Mouse (Mus musculus) embryonic facial prominence, embryonic 11.5 days (tissue): ENCODE measurements around the gene Dcaf8. TPM values are rescaled to one million over a fixed set of nuclear protein-coding genes. Genes with fewer than 3 reads are reported as not detected.

Experiments used
- ATAC-seq: fragments of 200-750 bp; cut with Nextera tagmentation; replicated peaks from 2 replicates; pipeline ENCODE4 v1.8.0; 2017; ENCODE audit warnings: low read depth; ENCODE audit not compliant: insufficient number of reproducible peaks, low FRiP score, low TSS enrichment
- DNase-seq: peaks from one replicate; pipeline ENCODE4 v3.0.0-alpha.2; 2015; ENCODE audit warnings: low spot score
- H3K27ac ChIP-seq: fragments of 300-500 bp; sonication (generic); replicated peaks from 2 replicates; pipeline ENCODE4 v1.5.1; 2014; ENCODE audit warnings: mild to moderate bottlenecking, low read depth, low read length, control low read depth
- H3K27me3 ChIP-seq: fragments of 300-500 bp; sonication (generic); 2 replicates; pipeline ENCODE4 v1.6.1; 2014; ENCODE audit warnings: mild to moderate bottlenecking, low read length, moderate library complexity, mixed read lengths; ENCODE audit not compliant: control insufficient read depth, insufficient read depth
- H3K36me3 ChIP-seq: fragments of 300-500 bp; sonication (generic); replicated peaks from 2 replicates; pipeline ENCODE4 v1.6.1; 2014; ENCODE audit warnings: low read depth, mild to moderate bottlenecking, low read length, moderate library complexity, mixed read lengths; ENCODE audit not compliant: control insufficient read depth, insufficient read depth
- H3K4me1 ChIP-seq: fragments of 300-500 bp; sonication (generic); 2 replicates; pipeline ENCODE4 v1.6.1; 2014; ENCODE audit warnings: low read length, mixed read lengths; ENCODE audit not compliant: control insufficient read depth, insufficient read depth
- H3K4me2 ChIP-seq: fragments of 300-500 bp; sonication (generic); 2 replicates; pipeline ENCODE4 v1.6.1; 2014; ENCODE audit warnings: low read depth, mild to moderate bottlenecking, control low read depth, low read length, moderate library complexity
- H3K4me3 ChIP-seq: fragments of 300-500 bp; sonication (generic); 2 replicates; pipeline ENCODE4 v1.5.1; 2014; ENCODE audit warnings: low read depth, low read length, control low read depth
- H3K9ac ChIP-seq: fragments of 300-500 bp; sonication (generic); replicated peaks from 2 replicates; pipeline ENCODE4 v1.6.1; 2014; ENCODE audit warnings: mild to moderate bottlenecking, control low read depth, low read length
- H3K9me3 ChIP-seq: fragments of 300-500 bp; sonication (generic); replicated peaks from 2 replicates; pipeline ENCODE4 v1.6.1; 2016; ENCODE audit warnings: mild to moderate bottlenecking, low read length, inconsistent platforms, mixed read lengths; ENCODE audit not compliant: control insufficient read depth
- WGBS: fragments of 180-500 bp; shearing (Covaris S2); extraction: QIAGEN DNeasy Blood & Tissue Kit; methylation state at CpG from one replicate; pipeline ENCODE4 v1.1.7; 2014; 5-methylcytosine and 5-hydroxymethylcytosine counted together
- polyA plus RNA-seq: library from polyadenylated mRNA; unstranded; fragments of >200 nt; fragmentation: Nextera tagmentation; extraction: Ambion mirVana; gene quantifications from 2 replicates; pipeline ENCODE4 v1.2.1, GENCODE M21; 2014

Dcaf8 gene
- polyA plus RNA-seq, 1 experiment from 2014 or later = 103 TPM

GRCm38 (mm10) chr1:172133535-172133934 lies 14.3 kb upstream of the Dcaf8 start:
- no peak for DNase-seq
- 78% methylated on average over 7 of the region's 7 CpGs for WGBS
- Histone ChIP-seq H3K4me3 (no peak overlapping the region), H3K9me3 (no peaks in the 10 kb centered on the region), H3K36me3 (peaks cover 12% of the 10 kb centered on the region), H3K27ac (no peak overlapping the region), H3K4me1 (no peaks in the 10 kb centered on the region), H3K9ac (no peak overlapping the region), H3K4me2 (no peak overlapping the region), H3K27me3 (no peaks in the 10 kb centered on the region)
- no peak for ATAC-seq

GRCm38 (mm10) chr1:172134072-172134471 lies 13.8 kb upstream of the Dcaf8 start:
- H3K4me1 ChIP-seq = no peaks in the 10 kb centered on the region
- WGBS = 88% methylated on average over 4 of the region's 4 CpGs
- H3K9me3 ChIP-seq = no peaks in the 10 kb centered on the region
- no peak overlapping the region for H3K9ac ChIP-seq
- no peak for DNase-seq
- no peak overlapping the region for H3K4me2 ChIP-seq
- H3K27me3 ChIP-seq = no peaks in the 10 kb centered on the region
- ATAC-seq = no peak
- peaks cover 12% of the 10 kb centered on the region for H3K36me3 ChIP-seq
- no peak overlapping the region for H3K27ac ChIP-seq
- H3K4me3 ChIP-seq = no peak overlapping the region

GRCm38 (mm10) chr1:172140160-172140559 lies 7.7 kb upstream of the Dcaf8 start:
- H3K9ac ChIP-seq = no peak overlapping the region
- H3K36me3 ChIP-seq = no peaks in the 10 kb centered on the region
- DNase-seq (no peak), ATAC-seq (no peak)
- H3K4me2 ChIP-seq = no peak overlapping the region
- 82% methylated on average over 2 of the region's 2 CpGs for WGBS
- no peaks in the 10 kb centered on the region for H3K27me3 ChIP-seq
- H3K4me1 ChIP-seq = no peaks in the 10 kb centered on the region
- H3K9me3 ChIP-seq = no peaks in the 10 kb centered on the region
- H3K4me3 ChIP-seq = no peak overlapping the region
- no peak overlapping the region for H3K27ac ChIP-seq

GRCm38 (mm10) chr1:172140825-172141224 lies 7.1 kb upstream of the Dcaf8 start:
- H3K4me2 ChIP-seq = no peak overlapping the region
- H3K9ac ChIP-seq = no peak overlapping the region
- no peaks in the 10 kb centered on the region for H3K4me1 ChIP-seq
- no peaks in the 10 kb centered on the region for H3K36me3 ChIP-seq
- no peak overlapping the region for H3K27ac ChIP-seq
- no peak overlapping the region for H3K4me3 ChIP-seq
- H3K27me3 ChIP-seq = no peaks in the 10 kb centered on the region
- no peak for ATAC-seq
- H3K9me3 ChIP-seq = no peaks in the 10 kb centered on the region
- DNase-seq = no peak
- 79% methylated on average over 1 of the region's 1 CpGs for WGBS

- Histone ChIP-seq H3K9ac (no peak overlapping the region), H3K4me3 (no peak overlapping the region), H3K27ac (no peak overlapping the region), H3K36me3 (no peaks in the 10 kb centered on the region), H3K4me1 (no peaks in the 10 kb centered on the region), H3K9me3 (no peaks in the 10 kb centered on the region), H3K27me3 (no peaks in the 10 kb centered on the region), H3K4me2 (no peak overlapping the region)
- DNase-seq (no peak), ATAC-seq (no peak)
- 68% methylated on average over 3 of the region's 3 CpGs for WGBS
Measured at GRCm38 (mm10) chr1:172141529-172141928, 6.4 kb upstream of the Dcaf8 start.

GRCm38 (mm10) chr1:172143570-172143969 lies 4.3 kb upstream of the Dcaf8 start:
- H3K27ac ChIP-seq = no peak overlapping the region
- H3K36me3 ChIP-seq = no peaks in the 10 kb centered on the region
- no peaks in the 10 kb centered on the region for H3K9me3 ChIP-seq
- H3K4me3 ChIP-seq = no peak overlapping the region
- 35% methylated on average over 1 of the region's 1 CpGs for WGBS
- H3K27me3 ChIP-seq = no peaks in the 10 kb centered on the region
- H3K4me2 ChIP-seq = no peak overlapping the region
- H3K4me1 ChIP-seq = no peaks in the 10 kb centered on the region
- no peak overlapping the region for H3K9ac ChIP-seq
- DNase-seq = peak; percentile 58
- ATAC-seq = no peak

GRCm38 (mm10) chr1:172148279-172148954 lies 533 bp downstream of the Dcaf8 start:
- DNase-seq (peak; percentile 83), ATAC-seq (peak; percentile 63)
- Histone ChIP-seq H3K9me3 (no peaks in the 10 kb centered on the region), H3K36me3 (peaks cover 3% of the 10 kb centered on the region; the same call in 1 of the 2 replicates), H3K9ac (peak overlapping the region; percentile 99), H3K4me2 (peak overlapping the region; percentile 30), H3K27ac (peak overlapping the region; percentile 95), H3K27me3 (no peaks in the 10 kb centered on the region), H3K4me1 (no peaks in the 10 kb centered on the region), H3K4me3 (peak overlapping the region; percentile 93)
- under 1% methylated on average over 39 of the region's 40 CpGs for WGBS

GRCm38 (mm10) chr1:172148955-172149815 lies 1.3 kb downstream of the Dcaf8 start:
- Histone ChIP-seq H3K36me3 (peaks cover 3% of the 10 kb centered on the region), H3K27ac (peak overlapping the region; percentile 95), H3K4me3 (peak overlapping the region; percentile 93), H3K4me2 (peak overlapping the region; percentile 30), H3K9me3 (no peaks in the 10 kb centered on the region), H3K4me1 (no peaks in the 10 kb centered on the region), H3K9ac (peak overlapping the region; percentile 99), H3K27me3 (no peaks in the 10 kb centered on the region)
- ATAC-seq = no peak
- 17% methylated on average over 19 of the region's 19 CpGs for WGBS
- peak; percentile 26 for DNase-seq
